Mouse (Mus musculus) NIH3T3 (cell line): ENCODE data around the gene Zc3h4.
"Not testable (repeated sequence)": the region's sequence is repeated elsewhere in the genome, so short reads cannot be mapped to it uniquely, and the experiment has no call there.

Source experiments
- DNase-seq: peaks from one replicate; pipeline ENCODE4 v3.0.0-alpha.2; 2012; ENCODE audit warnings: low read depth

The Zc3h4 gene

DNA sequence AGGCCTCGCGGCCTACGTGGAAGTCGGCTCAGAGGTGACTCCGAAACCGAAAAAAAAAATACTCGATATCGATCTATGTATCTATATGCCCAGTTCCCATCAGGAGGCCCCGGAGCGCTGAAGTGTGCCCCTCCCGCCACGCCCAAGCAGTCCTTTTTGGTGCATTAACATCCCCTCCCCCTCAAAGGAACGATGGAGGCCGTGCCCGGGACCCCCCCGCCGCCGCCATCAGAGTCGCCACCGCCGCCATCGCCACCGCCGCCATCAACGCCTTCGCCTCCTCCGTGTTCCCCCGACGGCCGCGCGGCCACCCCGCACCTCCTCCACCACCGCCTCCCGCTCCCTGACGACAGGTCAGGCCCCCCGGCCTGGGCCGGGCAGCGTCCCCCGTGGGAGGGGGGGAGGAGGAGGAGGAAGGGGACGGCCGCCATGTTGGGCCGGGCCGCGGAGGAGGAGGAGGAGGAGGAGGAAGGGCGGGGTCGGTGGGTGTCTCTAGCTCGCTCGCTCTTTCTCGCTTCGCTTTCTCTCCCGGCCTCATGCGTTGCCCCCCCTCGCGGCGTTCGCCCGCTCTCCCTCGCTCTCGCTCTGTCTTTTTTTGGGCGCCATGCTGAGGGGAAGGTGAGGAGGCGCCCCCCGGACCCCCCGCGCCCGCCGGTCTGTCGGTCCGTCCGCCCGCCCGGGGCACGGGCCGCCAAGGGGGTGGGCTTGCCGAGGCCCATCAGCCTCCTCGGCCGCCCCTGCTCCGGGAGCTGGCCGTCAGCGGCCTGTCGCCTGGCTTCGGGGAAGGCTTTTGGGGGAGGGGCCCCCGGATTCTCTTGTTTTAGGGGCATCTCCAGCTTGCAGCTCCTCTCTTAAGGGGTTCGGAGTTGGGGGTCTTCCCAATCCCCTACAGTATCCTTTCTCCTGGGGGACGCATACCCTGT is at the start of gene Zc3h4:
TSS of gene Zc3h4 (plus strand) at position 222 of the 923 bp plus-strand sequence.
- peak; percentile 93 for DNase-seq

DNA sequence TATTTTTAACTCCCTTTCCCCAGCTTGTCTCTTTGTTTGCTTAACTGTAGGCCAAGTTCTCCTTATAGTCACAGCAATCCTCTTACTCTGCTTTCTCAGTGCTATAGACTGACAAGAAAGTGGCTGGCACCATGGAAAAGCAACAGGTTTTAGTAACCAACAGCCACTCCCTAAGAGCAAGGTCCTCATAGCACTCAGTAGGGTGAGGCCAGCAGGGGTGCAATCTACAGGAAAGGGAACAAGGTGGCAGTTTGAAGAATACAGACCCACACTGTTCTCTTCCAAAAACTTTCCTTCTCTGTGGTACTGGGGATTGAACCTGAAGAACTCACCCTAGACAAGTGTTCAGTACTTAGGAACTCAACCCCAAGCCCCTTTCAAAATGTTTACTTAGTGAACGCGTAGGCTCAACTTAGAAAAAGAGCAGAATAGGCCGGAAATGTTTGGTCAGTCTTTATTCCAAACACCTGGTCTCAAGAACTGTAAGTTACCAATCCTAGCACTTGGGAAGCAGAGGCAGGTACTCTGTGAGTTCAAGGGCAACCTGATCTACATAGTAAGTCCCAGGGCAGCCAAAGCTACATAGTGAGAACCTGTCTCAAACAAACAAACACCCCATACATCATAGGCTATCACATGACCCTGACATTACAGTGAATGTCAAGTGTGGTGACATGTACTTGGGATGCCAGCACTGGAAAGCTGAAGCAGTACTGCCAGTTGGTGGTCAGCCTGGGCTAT is 44.7 kb upstream of the Zc3h4 start:
- DNase-seq, result no peak

DNA sequence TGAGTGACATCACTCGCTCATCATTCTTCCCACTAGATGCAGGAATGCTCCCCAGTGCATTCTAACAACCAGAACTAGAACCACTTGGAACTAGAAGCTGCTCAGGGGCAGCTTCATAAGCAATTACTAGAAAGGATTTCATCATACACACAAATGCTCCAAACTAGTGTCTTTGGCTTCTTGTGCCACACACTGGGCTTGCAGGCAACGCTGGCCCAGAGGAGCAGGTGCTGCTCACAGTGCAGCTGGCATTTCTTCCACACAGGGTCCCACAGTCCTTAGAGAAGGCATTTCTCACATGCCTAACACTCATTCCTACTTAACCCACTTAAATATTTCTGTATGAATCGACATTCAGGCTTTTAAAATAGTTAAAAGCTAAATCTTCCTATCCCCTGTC is 43.1 kb upstream of the Zc3h4 start:
- DNase-seq, result no peak

DNA sequence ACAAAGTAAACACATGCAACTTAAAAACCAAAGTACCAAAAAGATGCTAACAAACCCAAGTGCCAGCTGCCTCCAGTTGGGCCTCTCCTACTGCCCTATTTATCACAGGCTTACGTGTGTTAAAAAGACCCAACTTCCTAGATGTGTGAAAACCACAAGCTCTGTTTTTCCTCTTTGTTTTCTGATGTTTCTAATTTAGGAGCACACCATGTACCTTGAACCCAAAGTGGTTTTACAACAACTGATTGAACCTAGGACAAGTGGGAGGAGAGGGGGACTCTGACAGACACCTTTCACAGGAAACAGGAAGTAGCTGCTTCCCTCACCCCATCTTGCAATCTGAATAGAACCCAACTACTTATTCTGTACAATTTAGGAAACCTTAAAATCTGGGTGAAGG is 36.4 kb upstream of the Zc3h4 start:
- no peak for DNase-seq

DNA sequence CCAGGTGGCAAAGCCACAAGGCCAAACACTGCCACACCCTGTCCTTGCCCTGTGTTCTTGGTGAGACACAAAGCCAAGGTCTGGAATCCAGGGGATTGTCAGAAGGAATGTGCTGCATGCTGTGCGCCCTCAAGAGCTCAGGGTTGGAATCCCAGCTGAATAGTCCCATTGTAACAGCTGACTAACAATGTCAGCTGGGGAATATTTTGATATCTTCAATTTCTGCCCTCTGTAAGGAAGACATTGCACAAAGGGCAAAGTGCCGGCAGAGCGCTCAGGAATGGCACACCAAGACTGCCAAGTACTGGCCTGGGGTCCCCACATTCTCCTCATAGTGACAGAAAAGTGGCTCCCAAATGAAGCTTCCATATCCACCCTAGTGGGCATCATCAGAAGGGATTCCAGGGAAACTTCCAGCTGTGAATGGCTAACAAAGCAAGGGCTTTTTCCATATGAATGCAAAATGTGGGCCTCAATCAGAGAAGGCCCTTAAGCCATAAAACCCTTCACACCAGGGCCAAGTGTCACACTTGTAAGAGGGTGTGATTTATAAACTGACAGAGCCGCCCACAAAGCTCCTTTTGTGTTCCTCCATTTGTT is 35.7 kb upstream of the Zc3h4 start:
- DNase-seq, result no peak

DNA sequence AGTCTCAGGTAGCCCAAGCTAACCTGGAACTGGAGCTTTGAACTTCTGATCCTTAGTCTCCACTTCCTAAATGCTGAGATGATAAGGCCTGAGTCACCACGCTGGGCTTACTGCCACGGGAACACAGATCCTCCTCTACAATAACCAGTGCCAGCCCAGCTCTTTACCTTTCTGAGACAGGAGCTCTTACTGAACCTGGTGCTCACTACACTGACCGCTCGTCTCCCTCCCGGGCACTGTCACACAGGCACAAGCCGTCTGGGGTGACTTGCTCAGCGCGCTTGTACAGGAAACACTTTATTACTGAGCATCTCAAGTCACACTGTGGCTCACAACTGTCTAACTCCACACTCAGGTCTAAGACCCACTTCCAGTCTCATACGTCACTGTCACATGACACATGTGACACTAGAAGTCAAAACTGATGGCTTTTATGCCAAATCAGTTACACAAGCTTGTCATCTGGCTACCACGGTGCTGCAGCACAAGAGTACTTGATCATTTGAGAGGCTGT is 34.5 kb upstream of the Zc3h4 start:
- peak; percentile 62 for DNase-seq

DNA sequence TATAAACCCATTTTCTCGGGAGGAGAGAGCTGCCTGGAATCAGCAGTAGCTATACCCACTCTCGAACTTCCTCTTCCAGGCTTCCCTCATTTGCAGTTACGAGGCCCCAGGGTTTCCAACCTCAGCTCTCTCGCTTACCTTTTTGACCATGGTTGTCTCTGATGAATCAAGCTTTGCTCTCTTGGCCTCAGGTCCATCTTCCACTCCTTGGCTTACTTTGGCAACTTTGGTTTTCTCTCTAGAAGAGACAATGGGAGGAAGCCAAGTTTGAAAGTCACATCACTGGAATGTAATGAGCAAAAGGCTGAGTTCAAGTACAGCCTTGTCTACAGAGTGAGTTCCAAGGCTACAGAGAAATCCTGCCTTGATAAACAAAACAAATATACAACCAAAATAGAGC is 34.0 kb upstream of the Zc3h4 start:
- peak; percentile 26 for DNase-seq

DNA sequence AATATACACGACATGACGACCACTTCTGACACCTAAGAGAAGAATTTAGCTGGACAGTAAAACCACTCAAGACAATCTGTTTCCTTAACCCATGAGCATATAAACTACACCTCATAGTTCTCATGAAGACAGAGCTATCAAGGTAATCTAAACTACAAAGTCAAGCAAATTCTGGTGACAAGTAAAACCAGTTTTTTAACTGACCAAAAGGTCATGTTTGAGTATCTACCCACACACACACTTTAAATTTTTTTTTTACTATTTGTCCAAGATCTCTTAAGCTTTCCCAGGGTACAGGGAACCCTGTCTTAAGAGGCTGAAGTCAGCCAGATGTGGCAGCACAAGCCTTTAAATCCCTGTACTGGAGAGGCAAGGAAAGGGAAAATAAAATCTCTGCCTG is 31.9 kb upstream of the Zc3h4 start:
- no peak for DNase-seq

DNA sequence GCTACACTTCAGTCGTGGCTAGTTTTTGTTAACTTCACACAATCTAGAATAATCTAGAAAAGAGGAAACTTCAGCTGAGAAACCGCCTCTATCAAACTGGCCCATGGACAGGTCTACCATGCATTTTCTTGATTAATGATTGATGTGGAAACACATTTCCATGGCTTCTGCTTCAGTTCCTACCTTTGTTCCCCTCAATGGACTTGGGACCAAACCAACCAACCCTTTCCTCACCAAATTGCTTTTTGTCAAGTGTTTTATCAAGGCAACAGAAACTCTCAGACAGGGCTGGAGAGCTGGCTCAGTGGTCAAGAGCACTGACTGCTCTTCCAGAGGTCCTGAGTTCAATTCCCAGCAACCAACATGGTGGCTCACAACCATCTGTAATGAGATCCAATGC is 30.1 kb upstream of the Zc3h4 start:
- DNase-seq, result no peak

DNA sequence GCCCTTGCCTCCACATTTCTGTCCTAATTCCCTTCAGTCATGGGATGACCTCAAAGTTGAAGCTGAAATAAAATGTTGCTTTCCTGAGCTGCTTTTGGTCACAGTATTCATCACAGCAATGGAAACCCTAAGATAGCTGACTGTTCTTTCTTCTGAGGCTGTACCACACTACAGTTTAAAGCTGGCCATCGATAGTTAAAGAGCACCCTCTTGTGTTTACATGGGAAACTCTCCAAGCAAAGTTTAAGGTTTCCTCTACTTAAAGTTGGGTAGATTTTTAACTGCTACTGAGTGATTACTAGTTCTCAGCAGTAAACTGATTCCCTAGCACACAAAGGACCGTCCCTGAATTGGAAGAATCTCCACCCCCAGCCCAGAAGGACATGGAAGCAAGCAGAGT is 27.0 kb upstream of the Zc3h4 start:
- DNase-seq, result peak; percentile 71

DNA sequence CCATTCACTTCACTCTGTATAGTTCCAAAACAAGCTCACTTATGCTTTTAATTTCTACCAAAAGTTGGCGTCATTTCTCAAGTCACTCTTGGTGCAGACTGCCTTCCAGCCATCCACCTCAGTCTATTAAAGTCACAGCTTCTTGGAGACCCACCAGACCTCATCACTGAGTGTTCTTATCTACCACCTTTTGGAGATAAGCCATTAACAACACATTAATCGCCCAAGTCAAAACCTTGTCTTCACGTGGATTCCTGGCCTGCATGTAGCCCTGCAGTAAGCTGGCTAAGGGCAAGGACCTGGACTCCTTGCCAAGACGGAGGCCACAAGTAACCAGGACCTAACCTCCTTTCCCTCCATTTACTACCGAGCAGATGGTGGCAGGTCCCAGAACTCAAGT is 25.7 kb upstream of the Zc3h4 start:
- no peak for DNase-seq

DNA sequence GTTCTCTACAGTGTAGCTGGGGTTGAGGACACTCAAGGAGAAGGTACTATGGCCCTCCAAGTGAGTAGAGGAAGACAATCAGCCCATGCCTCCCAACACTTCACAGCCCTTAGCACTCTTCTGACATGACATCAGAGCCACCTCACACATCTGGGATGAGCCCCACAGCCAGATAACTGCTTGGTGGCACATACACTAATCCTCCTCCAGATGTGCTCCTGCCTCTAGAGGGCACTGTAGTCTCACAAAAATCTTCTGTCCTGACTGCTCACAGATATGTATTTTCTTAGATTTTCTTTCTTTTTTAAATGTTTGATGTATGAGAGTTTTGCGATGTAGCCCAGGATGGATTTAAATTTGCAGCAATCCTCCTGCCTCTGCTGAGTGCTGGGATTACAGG is 24.2 kb upstream of the Zc3h4 start:
- peak; percentile 79 for DNase-seq

DNA sequence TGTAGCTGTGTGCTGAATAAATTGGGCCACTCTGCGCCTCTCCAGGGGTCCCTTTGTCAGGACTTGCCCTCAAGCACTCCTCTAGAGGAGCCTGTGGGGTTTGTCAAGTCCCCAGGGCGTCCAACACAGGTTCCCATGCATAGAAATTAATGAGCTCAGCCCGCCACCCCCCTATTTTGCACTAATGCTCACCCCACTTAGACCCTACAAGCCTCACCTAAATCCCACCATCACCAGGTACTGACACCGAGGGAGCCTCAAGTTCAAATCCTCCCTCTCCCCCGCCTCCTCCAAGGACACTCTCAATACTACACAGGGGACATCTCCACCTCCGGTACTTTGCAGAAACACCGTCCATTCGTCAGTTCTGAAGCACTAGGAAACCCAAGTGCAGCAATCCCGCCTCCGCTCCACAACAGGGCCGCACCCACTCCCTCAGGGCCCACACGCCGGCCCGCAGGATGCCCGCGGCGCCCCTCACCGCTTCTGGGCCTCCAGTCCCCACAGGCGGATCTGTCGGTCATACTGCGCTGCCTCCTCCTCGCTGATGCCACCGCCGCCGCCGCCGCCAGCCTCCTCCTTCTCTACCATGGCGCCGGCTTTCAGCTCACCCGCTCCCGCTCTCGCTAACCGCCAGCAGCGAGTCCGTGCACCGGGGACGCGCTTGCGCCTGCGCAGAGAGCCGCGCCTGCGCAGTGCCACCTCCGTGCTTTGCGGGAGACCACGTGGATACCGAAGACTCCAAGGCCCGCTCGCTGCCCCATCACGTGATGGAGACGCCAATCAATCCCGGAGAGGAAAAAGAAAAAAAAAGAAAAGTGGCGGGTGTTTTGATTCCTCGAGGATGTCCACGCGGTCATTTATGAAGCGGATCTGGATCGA is 13.3 kb upstream of the Zc3h4 start, which contains the start of gene Sae1:
TSS of gene Sae1 (minus strand) at position 647 of the 882 bp plus-strand sequence.
- DNase-seq, result peak; percentile 99

DNA sequence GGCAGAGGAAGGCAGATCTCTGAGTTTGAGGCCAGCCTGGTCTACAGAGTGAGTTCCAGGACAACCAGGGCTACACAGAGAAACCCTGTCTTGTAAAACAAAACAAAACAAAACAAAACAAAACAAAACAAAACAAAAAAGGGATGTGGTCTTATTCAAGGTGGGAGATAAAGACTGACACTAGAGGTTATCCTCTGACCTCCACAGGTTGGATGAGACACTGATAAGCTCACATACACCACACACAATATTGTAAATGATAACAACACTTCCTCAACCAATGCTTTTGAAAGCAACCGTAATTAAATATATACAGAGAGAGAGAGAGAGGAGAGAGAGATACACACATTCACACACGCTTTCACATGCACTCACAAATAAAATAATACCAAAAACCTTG is 10.8 kb upstream of the Zc3h4 start:
- DNase-seq, result not testable (repeated sequence)

DNA sequence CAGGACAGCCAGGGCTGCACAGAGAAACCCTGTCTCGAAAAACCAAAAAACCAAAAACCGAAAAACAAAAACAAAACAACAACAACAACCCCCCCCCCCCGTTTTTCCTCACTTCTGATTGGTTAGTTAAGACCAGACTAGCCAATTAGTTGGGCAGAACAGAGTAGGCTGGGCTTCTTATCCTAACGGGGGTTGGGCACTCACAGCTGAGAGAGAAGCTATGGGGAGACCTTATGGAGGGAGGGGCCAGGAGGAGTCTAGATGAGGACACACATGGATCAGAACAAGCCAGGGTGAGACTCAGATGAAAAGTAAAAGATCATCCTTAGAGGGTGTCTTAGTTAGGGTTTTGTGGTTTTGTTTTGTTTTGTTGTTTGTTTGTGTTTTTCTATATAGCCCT is 7.8 kb upstream of the Zc3h4 start:
- DNase-seq, result no peak

DNA sequence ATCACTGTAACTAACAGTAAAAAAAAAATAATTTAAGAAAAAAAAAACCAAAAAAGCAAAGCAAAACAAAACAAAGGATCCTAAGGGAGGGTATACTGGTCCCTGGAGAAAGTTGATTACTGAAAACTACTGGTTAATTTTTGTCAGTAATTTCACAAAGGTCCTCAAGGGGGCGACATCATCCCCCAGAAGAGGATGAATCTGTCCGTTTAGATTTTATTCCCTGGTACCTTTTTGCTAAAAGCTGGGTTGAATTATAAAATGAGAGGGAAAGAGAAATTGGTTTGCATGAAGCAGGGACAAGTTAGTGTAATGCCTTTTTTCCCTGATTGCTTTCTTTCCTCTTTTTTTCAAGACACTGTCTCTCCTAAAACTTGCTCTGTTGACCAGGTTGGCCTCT is 4.8 kb upstream of the Zc3h4 start:
- peak; percentile 82 for DNase-seq

DNA sequence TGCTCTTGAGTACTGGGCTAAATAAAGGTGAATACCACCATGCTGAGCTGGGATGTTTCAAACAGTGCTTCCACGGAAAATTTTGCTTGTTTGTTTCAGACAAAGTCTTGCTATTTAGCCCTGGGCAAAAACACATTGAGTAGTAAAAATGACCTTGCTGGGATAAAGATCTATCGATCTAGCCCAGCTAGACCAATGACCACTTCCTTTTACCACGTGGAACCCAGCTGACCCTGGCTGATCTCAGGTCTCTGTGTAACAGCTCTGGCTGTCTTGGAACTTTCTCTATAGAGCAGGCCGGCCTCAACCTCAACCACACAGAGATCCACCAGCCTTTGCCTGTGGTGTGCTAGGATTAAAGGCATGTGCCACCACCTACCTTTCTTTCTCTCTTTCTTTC is 3.2 kb upstream of the Zc3h4 start:
- DNase-seq, result no peak

DNA sequence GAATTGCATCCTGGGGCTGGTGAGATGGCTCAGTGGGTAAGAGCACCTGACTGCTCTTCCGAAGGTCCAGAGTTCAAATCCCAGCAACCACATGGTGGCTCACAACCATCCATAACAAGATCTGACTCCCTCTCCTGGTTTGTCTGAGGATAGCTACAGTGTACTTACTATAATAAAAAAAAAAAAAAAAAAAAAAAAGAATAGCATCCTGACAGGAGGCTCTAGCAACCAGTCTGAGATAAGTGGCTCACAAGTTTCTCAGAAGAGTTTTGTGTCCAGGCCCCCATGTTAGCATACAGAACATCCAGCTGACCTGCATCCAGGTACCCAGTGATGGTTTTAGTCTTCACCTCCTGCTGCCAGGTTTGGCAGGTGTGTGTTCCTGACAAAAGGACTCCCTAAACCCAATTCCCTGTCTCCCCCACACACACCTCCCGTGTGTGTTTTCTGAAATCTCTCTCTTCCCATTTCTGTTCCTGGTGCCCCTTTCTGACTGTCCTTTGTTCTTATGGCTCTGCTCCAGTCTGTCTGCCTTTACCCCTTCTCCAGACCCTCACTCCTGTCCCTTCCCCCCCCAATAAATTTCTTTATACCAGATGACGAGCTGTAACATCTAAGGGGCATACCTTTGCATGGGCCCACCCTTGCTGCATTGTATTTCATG is 2.2 kb upstream of the Zc3h4 start:
- peak; percentile 46 for DNase-seq

DNA sequence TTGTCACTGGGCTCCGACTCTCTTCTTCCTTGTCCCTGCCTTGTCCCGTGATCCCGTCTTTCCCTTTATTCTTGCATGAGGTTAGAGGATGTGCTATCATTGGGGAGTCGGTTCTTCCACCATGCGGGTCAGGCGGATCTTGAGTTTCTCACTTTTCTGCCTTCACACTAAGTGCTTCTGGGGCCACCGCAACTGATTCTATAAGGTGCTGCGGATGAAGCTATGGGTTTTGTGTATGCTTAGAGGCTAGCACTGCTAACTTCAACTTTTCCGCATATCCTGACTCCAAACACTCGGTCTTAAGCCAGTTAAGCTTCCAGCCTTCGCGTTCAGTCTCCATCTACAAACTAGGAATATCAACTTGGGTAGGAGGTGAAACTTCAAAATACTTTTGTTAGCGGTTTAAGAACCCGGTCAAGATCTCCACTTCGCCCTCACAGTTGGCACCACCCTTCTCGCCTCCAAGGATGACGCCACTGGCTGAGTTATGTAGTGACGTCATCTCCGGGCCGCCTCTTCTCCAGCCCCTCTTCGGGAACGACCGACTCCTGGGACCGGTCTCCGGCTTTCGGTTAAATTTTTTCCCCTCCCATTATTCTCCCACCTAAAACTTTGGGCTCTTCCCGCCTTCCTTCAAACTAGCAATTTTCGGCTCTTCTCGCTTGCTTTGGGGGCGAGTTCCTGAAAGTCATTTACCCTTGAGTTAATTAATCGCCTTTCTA is 1.5 kb upstream of the Zc3h4 start:
- peak; percentile 97 for DNase-seq
